Mouse (Mus musculus) olfactory bulb, adult 2 months (tissue): ENCODE results near the gene Cr1l.

ENCODE experiments used
- CTCF ChIP-seq: fragments of 200-500 bp; IDR thresholded peaks from 2 replicates; pipeline ENCODE4 v1.5.1; 2012; ENCODE audit warnings: low read depth, mild to moderate bottlenecking, low read length, moderate library complexity; ENCODE audit not compliant: insufficient read depth
- POLR2A ChIP-seq: fragments of 200-500 bp; IDR thresholded peaks from 2 replicates; pipeline ENCODE4 v1.6.1; 2012; ENCODE audit warnings: mild to moderate bottlenecking, low read depth, low read length, moderate library complexity; ENCODE audit not compliant: insufficient read depth

- TF ChIP-seq POLR2A (no peak), CTCF (no peak)
Observed at GRCm38 (mm10) chr1:195082142-195082541, 49.2 kb downstream of the Cr1l start.
